Mouse (Mus musculus) spleen, adult 2 months (tissue): ENCODE data around the gene Zfp605. TPM values are rescaled to one million over a fixed set of nuclear protein-coding genes. Genes with fewer than 3 reads are reported as not detected.

Experiments
- DNase-seq, 2 experiments: peaks; one replicate each; pipeline versions ENCODE4 v3.0.0 to v3.0.0-alpha.2; 2012 to 2021; ENCODE audit warnings: low spot score in 2 of 2, low read depth in 1 of 2
- H3K27ac ChIP-seq: fragments of 200-500 bp; 2 replicates; pipeline ENCODE4 v1.5.1; 2012; ENCODE audit warnings: low read length, inconsistent platforms; ENCODE audit not compliant: insufficient read depth
- H3K27me3 ChIP-seq: fragments of 200-500 bp; 2 replicates; pipeline ENCODE4 v1.6.1; 2012; ENCODE audit warnings: mild to moderate bottlenecking, moderate library complexity, low read length, inconsistent platforms; ENCODE audit not compliant: control insufficient read depth, insufficient read depth
- H3K36me3 ChIP-seq: fragments of 200-500 bp; 2 replicates; pipeline ENCODE4 v1.6.1; 2012; ENCODE audit warnings: mild to moderate bottlenecking, low read length, inconsistent platforms; ENCODE audit not compliant: control insufficient read depth, insufficient read depth
- H3K4me1 ChIP-seq: fragments of 200-500 bp; 2 replicates; pipeline ENCODE4 v1.6.1; 2011; ENCODE audit warnings: inconsistent platforms; ENCODE audit not compliant: control insufficient read depth, insufficient read depth, insufficient read length
- H3K4me3 ChIP-seq: fragments of 200-500 bp; 2 replicates; pipeline ENCODE4 v1.5.1; 2011; ENCODE audit warnings: mild to moderate bottlenecking, inconsistent platforms; ENCODE audit not compliant: insufficient read depth, insufficient read length; ENCODE audit errors: extremely low read depth
- CTCF ChIP-seq: fragments of 200-500 bp; IDR thresholded peaks from 2 replicates; pipeline ENCODE4 v1.5.1; 2011; ENCODE audit warnings: mild to moderate bottlenecking, inconsistent platforms; ENCODE audit not compliant: insufficient read depth, insufficient read length, insufficient replicate concordance; ENCODE audit errors: extremely low read depth
- POLR2A ChIP-seq: fragments of 200-500 bp; IDR thresholded peaks from 2 replicates; pipeline ENCODE4 v1.6.1; 2011; ENCODE audit warnings: low read depth, low read length, inconsistent platforms
- WGBS: fragments of 180-500 bp; shearing (Covaris S2); methylation state at CpG from one replicate; pipeline ENCODE4 v1.1.7; 2018; 5-methylcytosine and 5-hydroxymethylcytosine counted together
- polyA plus RNA-seq: library from polyadenylated mRNA; depleted of rRNA; stranded (reverse); fragments of >200 nt; gene quantifications from 2 replicates; pipeline ENCODE4 v1.2.3, GENCODE M21; 2012; rRNA removed

The Zfp605 gene
- polyA plus RNA-seq, 1 experiment, result 0.32 TPM

GRCm38 (mm10) chr5:110169374-110169773 is 59.5 kb downstream of the Zfp605 start:
- TF ChIP-seq POLR2A, result no peak
- TF ChIP-seq CTCF, result no peak
- no peak for DNase-seq
- no peak overlapping the region for H3K4me3 ChIP-seq
- no peak overlapping the region for H3K27ac ChIP-seq
- H3K4me1 ChIP-seq, result no peaks in the 10 kb centered on the region
- H3K36me3 ChIP-seq, result peaks cover 40% of the 10 kb centered on the region
- H3K27me3 ChIP-seq, result no peaks in the 10 kb centered on the region
- 93% methylated on average over 4 of the region's 4 CpGs for WGBS

GRCm38 (mm10) chr5:110176362-110177020 is 66.6 kb downstream of the Zfp605 start, which contains the start of gene Golga3:
TSS of gene Golga3 (plus strand) at chr5:110176701.
- peak; percentile 87 to 93 for DNase-seq
- under 1% methylated on average over 41 of the region's 41 CpGs for WGBS
- peaks cover 2% of the 10 kb centered on the region; the same call in 1 of the 2 replicates for H3K36me3 ChIP-seq
- H3K4me3 ChIP-seq, result peak within 1 kb of the TSS; percentile 75
- H3K4me1 ChIP-seq, result 0 out of 2 replicates have a peak, but pooled peaks cover 4% of the 10 kb centered on the region
- no peaks in the 10 kb centered on the region for H3K27me3 ChIP-seq
- TF ChIP-seq CTCF, result no peak
- TF ChIP-seq POLR2A, result no peak; the same call in 1 of the 2 replicates
- H3K27ac ChIP-seq, result peak within 1 kb of the TSS; percentile 85

- H3K36me3 ChIP-seq, result 0 out of 2 replicates have a peak, but pooled peaks cover 2% of the 10 kb centered on the region
- 0 out of 2 replicates have a peak, but pooled peaks cover 4% of the 10 kb centered on the region for H3K4me1 ChIP-seq
- H3K27ac ChIP-seq, result peak overlapping the region; percentile 85
- 3% methylated on average over 19 of the region's 19 CpGs for WGBS
- TF ChIP-seq POLR2A (no peak), CTCF (no peak)
- no peak for DNase-seq
- H3K27me3 ChIP-seq, result no peaks in the 10 kb centered on the region
- peak overlapping the region; percentile 75 for H3K4me3 ChIP-seq
Observed at GRCm38 (mm10) chr5:110177021-110177420, 67.1 kb downstream of the Zfp605 start.

GRCm38 (mm10) chr5:110178628-110179027 is 68.7 kb downstream of the Zfp605 start:
- no peak overlapping the region for H3K4me3 ChIP-seq
- no peak for TF ChIP-seq POLR2A
- TF ChIP-seq CTCF, result no peak
- H3K4me1 ChIP-seq, result 0 out of 2 replicates have a peak, but pooled peaks cover 4% of the 10 kb centered on the region
- H3K27me3 ChIP-seq, result no peaks in the 10 kb centered on the region
- WGBS, result 81% methylated on average over 2 of the region's 2 CpGs
- DNase-seq, result no peak
- no peak overlapping the region for H3K27ac ChIP-seq
- 0 out of 2 replicates have a peak, but pooled peaks cover 2% of the 10 kb centered on the region for H3K36me3 ChIP-seq

Other genes with a start within 250 kb of the Zfp605 start
- 1.3 and 1.5 TPM in 2 replicates for gene Gm15446, start 186.7 kb upstream of the Zfp605 start, polyA plus RNA-seq
- 1.2 and 2.6 TPM in 2 replicates for gene Zfp932, start 113.6 kb upstream of the Zfp605 start, polyA plus RNA-seq
- 0.09 and 0.41 TPM in 2 replicates for gene Gm17655, start 37.6 kb upstream of the Zfp605 start, polyA plus RNA-seq
- gene Gm35315, start 15.7 kb upstream of the Zfp605 start, polyA plus RNA-seq, result 0.04 and 0.11 TPM in 2 replicates
- gene Plcxd1, start 10.1 kb upstream of the Zfp605 start, polyA plus RNA-seq, result 0.67 and 1.2 TPM in 2 replicates
- 156 and 207 TPM in 2 replicates for gene Gtpbp6, start 1.9 kb upstream of the Zfp605 start, polyA plus RNA-seq
- 59.3 and 68.9 TPM in 2 replicates for gene Chfr, start 25.8 kb downstream of the Zfp605 start, polyA plus RNA-seq
- 5.3 and 5.8 TPM in 2 replicates for gene Golga3, start 66.6 kb downstream of the Zfp605 start, polyA plus RNA-seq
- 10.0 and 12.0 TPM in 2 replicates for gene Ankle2, start 120.9 kb downstream of the Zfp605 start, polyA plus RNA-seq
- gene Pgam5, start 159.8 kb downstream of the Zfp605 start, polyA plus RNA-seq, result 14.9 and 15.8 TPM in 2 replicates
- gene Pxmp2, start 176.1 kb downstream of the Zfp605 start, polyA plus RNA-seq, result 2.0 and 2.6 TPM in 2 replicates
- gene Pole, start 176.2 kb downstream of the Zfp605 start, polyA plus RNA-seq, result 5.6 and 7.0 TPM in 2 replicates
- gene P2rx2, start 233.1 kb downstream of the Zfp605 start, polyA plus RNA-seq, result 0.33 and 0.41 TPM in 2 replicates
- gene Lrcol1, start 234.6 kb downstream of the Zfp605 start, polyA plus RNA-seq, result not detected in 2 replicates